Mouse (Mus musculus): ENCODE results near the gene Tnfrsf21. TPM values are rescaled to one million over a fixed set of nuclear protein-coding genes. Genes with fewer than 3 reads are reported as not detected.

Gene Tnfrsf21
- polyA plus RNA-seq, 1 experiment from 2014 or later, result 15.0 TPM

DNA sequence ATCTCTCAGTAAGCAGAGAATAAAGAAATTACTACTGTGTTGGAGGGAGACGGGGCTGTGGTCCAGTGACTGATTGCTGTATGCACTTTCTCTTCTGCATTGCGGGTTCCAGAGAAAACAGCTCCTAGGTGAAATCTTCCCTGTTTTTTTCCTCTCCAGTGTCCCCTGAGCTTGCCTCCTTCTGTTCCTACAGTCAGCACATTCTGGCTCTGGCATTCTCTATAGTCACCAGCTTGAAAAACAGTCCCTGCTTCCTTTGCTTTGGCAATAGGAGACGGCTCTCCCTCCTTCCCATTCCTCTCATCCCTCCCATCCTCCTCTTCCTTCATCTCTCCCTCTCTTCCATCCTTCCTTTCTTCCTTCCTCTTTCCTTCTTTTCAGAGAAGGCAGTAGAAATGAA, 13.9 kb downstream of the Tnfrsf21 start:
- no peak overlapping the region for H3K4me3 ChIP-seq
- H3K36me3 ChIP-seq, result no peaks in the 10 kb centered on the region
- no peaks in the 10 kb centered on the region for H3K4me1 ChIP-seq
- no peaks in the 10 kb centered on the region for H3K9me3 ChIP-seq
- H3K27me3 ChIP-seq (ENCODE audit: insufficient read depth, poor library complexity, severe bottlenecking), result no peaks in the 10 kb centered on the region
- 84% methylated on average over 3 of the region's 3 CpGs for WGBS
- no peak for DNase-seq (ENCODE audit: low spot score)
- no peak overlapping the region for H3K27ac ChIP-seq

GRCm38 (mm10) chr17:43032489-43033036, 16.2 kb downstream of the Tnfrsf21 start:
- Histone ChIP-seq H3K36me3 (0 out of 2 replicates have a peak, but pooled peaks cover 3% of the 10 kb centered on the region), H3K4me1 (no peaks in the 10 kb centered on the region), H3K27ac (no peak overlapping the region), H3K9me3 (no peaks in the 10 kb centered on the region), H3K4me3 (no peak overlapping the region), H3K27me3 (ENCODE audit: insufficient read depth, poor library complexity, severe bottlenecking) (no peaks in the 10 kb centered on the region)
- WGBS, result 75% methylated on average over 8 of the region's 8 CpGs
- no peak for DNase-seq (ENCODE audit: low spot score)

GRCm38 (mm10) chr17:43035386-43035785, 19.0 kb downstream of the Tnfrsf21 start:
- Histone ChIP-seq H3K27ac (no peak overlapping the region), H3K4me1 (no peaks in the 10 kb centered on the region), H3K36me3 (peaks cover 20% of the 10 kb centered on the region), H3K27me3 (ENCODE audit: insufficient read depth, poor library complexity, severe bottlenecking) (no peaks in the 10 kb centered on the region), H3K9me3 (no peaks in the 10 kb centered on the region), H3K4me3 (no peak overlapping the region)
- 93% methylated on average over 2 of the region's 2 CpGs for WGBS
- no peak for DNase-seq (ENCODE audit: low spot score)

DNA sequence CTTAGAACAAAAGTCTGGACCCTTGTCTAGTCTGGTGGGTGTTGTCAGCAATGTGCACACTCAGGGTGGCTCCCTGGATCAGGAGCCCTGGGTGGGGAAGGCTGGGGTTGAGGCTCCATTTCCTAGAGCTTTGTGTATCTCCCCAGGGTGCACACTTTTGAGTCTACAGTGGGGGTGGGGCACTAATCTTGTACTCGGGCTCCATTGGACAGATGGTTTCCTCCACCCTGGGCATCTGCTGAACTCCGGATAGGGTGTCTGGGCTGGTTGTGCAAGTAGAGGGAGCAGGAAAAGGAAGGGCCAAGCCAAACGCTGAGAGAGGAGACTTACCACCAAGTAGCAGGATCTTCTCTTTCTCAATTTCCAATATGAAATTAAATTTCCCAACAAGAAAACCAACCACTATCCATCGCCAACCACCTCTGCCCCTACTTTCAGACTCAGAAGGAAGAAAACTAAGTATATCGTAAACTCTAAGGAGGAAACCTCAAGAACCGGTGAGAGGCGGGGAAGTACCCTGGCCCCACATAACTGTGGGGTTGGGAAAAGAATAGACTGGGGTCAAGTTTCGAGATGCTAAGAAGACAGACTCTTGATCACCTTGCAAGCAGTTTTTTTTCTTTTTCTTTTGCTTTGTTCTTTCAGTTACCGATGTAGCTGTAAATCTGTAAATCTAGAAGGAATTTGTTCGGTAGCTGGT, 19.9 kb downstream of the Tnfrsf21 start:
- Histone ChIP-seq H3K4me1 (no peaks in the 10 kb centered on the region), H3K4me3 (no peak overlapping the region), H3K36me3 (peaks cover 20% of the 10 kb centered on the region), H3K27ac (no peak overlapping the region), H3K9me3 (no peaks in the 10 kb centered on the region), H3K27me3 (ENCODE audit: insufficient read depth, poor library complexity, severe bottlenecking) (no peaks in the 10 kb centered on the region)
- DNase-seq (ENCODE audit: low spot score), result peak; percentile 78
- WGBS, result 87% methylated on average over 10 of the region's 10 CpGs

GRCm38 (mm10) chr17:43040571-43040970, 24.2 kb downstream of the Tnfrsf21 start:
- no peaks in the 10 kb centered on the region for H3K9me3 ChIP-seq
- no peak for DNase-seq (ENCODE audit: low spot score)
- no peaks in the 10 kb centered on the region for H3K27me3 ChIP-seq (ENCODE audit: insufficient read depth, poor library complexity, severe bottlenecking)
- H3K36me3 ChIP-seq, result peaks cover 20% of the 10 kb centered on the region
- H3K27ac ChIP-seq, result no peak overlapping the region
- WGBS, result 77% methylated on average over 3 of the region's 3 CpGs
- no peak overlapping the region for H3K4me3 ChIP-seq
- H3K4me1 ChIP-seq, result no peaks in the 10 kb centered on the region

GRCm38 (mm10) chr17:43050619-43051018, 34.3 kb downstream of the Tnfrsf21 start:
- 94% methylated on average over 2 of the region's 2 CpGs for WGBS
- H3K36me3 ChIP-seq, result no peaks in the 10 kb centered on the region
- no peaks in the 10 kb centered on the region for H3K4me1 ChIP-seq
- H3K27ac ChIP-seq, result no peak overlapping the region
- H3K9me3 ChIP-seq, result no peaks in the 10 kb centered on the region
- DNase-seq (ENCODE audit: low spot score), result no peak
- H3K27me3 ChIP-seq (ENCODE audit: insufficient read depth, poor library complexity, severe bottlenecking), result no peaks in the 10 kb centered on the region
- no peak overlapping the region for H3K4me3 ChIP-seq

- Histone ChIP-seq H3K27me3 (ENCODE audit: insufficient read depth, poor library complexity, severe bottlenecking) (no peaks in the 10 kb centered on the region), H3K27ac (no peak overlapping the region), H3K4me1 (no peaks in the 10 kb centered on the region), H3K4me3 (no peak overlapping the region), H3K9me3 (no peaks in the 10 kb centered on the region), H3K36me3 (no peaks in the 10 kb centered on the region)
- WGBS, result 89% methylated on average over 1 of the region's 1 CpGs
- DNase-seq (ENCODE audit: low spot score), result no peak
Observed at GRCm38 (mm10) chr17:43052791-43053190, 36.4 kb downstream of the Tnfrsf21 start.

DNA sequence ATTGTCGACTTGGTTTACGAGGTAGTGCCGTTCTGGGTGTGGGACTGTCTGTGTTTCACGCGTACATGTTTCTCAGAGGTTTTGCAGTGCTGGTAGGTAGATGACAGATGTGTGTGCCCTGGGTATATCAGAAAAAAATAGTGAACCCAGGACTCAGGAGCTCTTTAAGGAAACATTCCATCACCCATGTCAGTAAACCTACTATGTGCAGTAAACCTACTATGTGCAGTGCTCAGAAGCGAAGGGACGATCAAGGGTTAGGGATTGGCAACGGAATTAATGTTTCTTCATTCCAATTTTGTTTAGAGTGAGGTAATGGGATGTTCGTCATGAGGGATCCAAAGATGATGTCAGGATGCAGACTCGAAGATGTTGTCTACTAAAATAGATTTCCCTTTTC, 37.6 kb downstream of the Tnfrsf21 start:
- Histone ChIP-seq H3K9me3 (no peaks in the 10 kb centered on the region), H3K27me3 (ENCODE audit: insufficient read depth, poor library complexity, severe bottlenecking) (no peaks in the 10 kb centered on the region), H3K27ac (no peak overlapping the region), H3K4me3 (no peak overlapping the region), H3K4me1 (0 out of 2 replicates have a peak, but pooled peaks cover 7% of the 10 kb centered on the region), H3K36me3 (no peaks in the 10 kb centered on the region)
- DNase-seq (ENCODE audit: low spot score), result no peak
- 94% methylated on average over 10 of the region's 10 CpGs for WGBS

GRCm38 (mm10) chr17:43058277-43059025, 42.1 kb downstream of the Tnfrsf21 start:
- Histone ChIP-seq H3K27me3 (ENCODE audit: insufficient read depth, poor library complexity, severe bottlenecking) (no peaks in the 10 kb centered on the region), H3K36me3 (no peaks in the 10 kb centered on the region), H3K27ac (no peak overlapping the region), H3K4me1 (0 out of 2 replicates have a peak, but pooled peaks cover 7% of the 10 kb centered on the region), H3K9me3 (no peaks in the 10 kb centered on the region), H3K4me3 (no peak overlapping the region)
- WGBS, result 42% methylated on average over 11 of the region's 11 CpGs
- DNase-seq (ENCODE audit: low spot score), result no peak

- no peak for DNase-seq (ENCODE audit: low spot score)
- WGBS, result 92% methylated on average over 6 of the region's 6 CpGs
- Histone ChIP-seq H3K36me3 (peaks cover 6% of the 10 kb centered on the region), H3K4me3 (no peak overlapping the region), H3K9me3 (no peaks in the 10 kb centered on the region), H3K27ac (no peak overlapping the region), H3K27me3 (ENCODE audit: insufficient read depth, poor library complexity, severe bottlenecking) (no peaks in the 10 kb centered on the region), H3K4me1 (no peaks in the 10 kb centered on the region)
Observed at GRCm38 (mm10) chr17:43064705-43065104, 48.4 kb downstream of the Tnfrsf21 start.

- peaks cover 6% of the 10 kb centered on the region for H3K36me3 ChIP-seq
- WGBS, result 79% methylated on average over 7 of the region's 7 CpGs
- no peak overlapping the region for H3K4me3 ChIP-seq
- DNase-seq (ENCODE audit: low spot score), result no peak
- no peaks in the 10 kb centered on the region for H3K27me3 ChIP-seq (ENCODE audit: insufficient read depth, poor library complexity, severe bottlenecking)
- H3K27ac ChIP-seq, result no peak overlapping the region
- peaks cover 10% of the 10 kb centered on the region; the same call in 1 of the 2 replicates for H3K4me1 ChIP-seq
- no peaks in the 10 kb centered on the region for H3K9me3 ChIP-seq
Observed at GRCm38 (mm10) chr17:43068846-43069553, 52.6 kb downstream of the Tnfrsf21 start.

GRCm38 (mm10) chr17:43070946-43071345, 54.6 kb downstream of the Tnfrsf21 start:
- no peak for DNase-seq (ENCODE audit: low spot score)
- Histone ChIP-seq H3K9me3 (no peaks in the 10 kb centered on the region), H3K4me1 (peaks cover 10% of the 10 kb centered on the region; the same call in 1 of the 2 replicates), H3K27me3 (ENCODE audit: insufficient read depth, poor library complexity, severe bottlenecking) (no peaks in the 10 kb centered on the region), H3K4me3 (no peak overlapping the region), H3K27ac (no peak overlapping the region), H3K36me3 (peaks cover 3% of the 10 kb centered on the region; the same call in 1 of the 2 replicates)
- WGBS, result 78% methylated on average over 2 of the region's 2 CpGs

Measured in heart, embryonic 10.5 days (tissue).